Mouse (Mus musculus) R1 (cell line): Measurements from ENCODE around the gene Dtl.
A peak's percentile ranks its signal among the peaks of the same experiment; 100 is the strongest.

Source experiments
- DNase-seq: peaks from one replicate; pipeline ENCODE4 v3.0.0-alpha.2; 2018; ENCODE audit warnings: low read depth, low spot score

Gene Dtl

GRCm38 (mm10) chr1:191579524-191579923 lies 4.2 kb upstream of the Dtl start:
- DNase-seq, result no peak

- DNase-seq, result peak; percentile 90
Measured at GRCm38 (mm10) chr1:191574871-191575457, 380 bp downstream of the Dtl start.

GRCm38 (mm10) chr1:191573906-191574639 lies 1.3 kb downstream of the Dtl start:
- peak; percentile 38 for DNase-seq

- DNase-seq, result no peak
Measured at GRCm38 (mm10) chr1:191570415-191570814, 4.9 kb downstream of the Dtl start.

- no peak for DNase-seq
Measured at GRCm38 (mm10) chr1:191569625-191570024, 5.7 kb downstream of the Dtl start.

GRCm38 (mm10) chr1:191567859-191568258 lies 7.5 kb downstream of the Dtl start:
- DNase-seq, result no peak

- DNase-seq, result peak; percentile 35
Measured at GRCm38 (mm10) chr1:191562823-191563365, 12.4 kb downstream of the Dtl start.

GRCm38 (mm10) chr1:191559779-191560178 lies 15.6 kb downstream of the Dtl start:
- DNase-seq, result no peak

- DNase-seq, result peak; percentile 23
Measured at GRCm38 (mm10) chr1:191557109-191557508, 18.2 kb downstream of the Dtl start.

GRCm38 (mm10) chr1:191550786-191551185 lies 24.6 kb downstream of the Dtl start:
- no peak for DNase-seq

- no peak for DNase-seq
Measured at GRCm38 (mm10) chr1:191543747-191544146, 31.6 kb downstream of the Dtl start.

- no peak for DNase-seq
Measured at GRCm38 (mm10) chr1:191541619-191542018, 33.7 kb downstream of the Dtl start.

GRCm38 (mm10) chr1:191541014-191541413 lies 34.3 kb downstream of the Dtl start:
- DNase-seq, result no peak

GRCm38 (mm10) chr1:191540300-191540699 lies 35.0 kb downstream of the Dtl start:
- no peak for DNase-seq

- DNase-seq, result no peak
Measured at GRCm38 (mm10) chr1:191534896-191535295, 40.4 kb downstream of the Dtl start.

- DNase-seq, result no peak
Measured at GRCm38 (mm10) chr1:191531023-191531422, 44.3 kb downstream of the Dtl start.

GRCm38 (mm10) chr1:191529406-191529805 lies 45.9 kb downstream of the Dtl start:
- no peak for DNase-seq

- no peak for DNase-seq
Measured at GRCm38 (mm10) chr1:191527921-191528612, 47.3 kb downstream of the Dtl start.

- DNase-seq, result no peak
Measured at GRCm38 (mm10) chr1:191527089-191527488, 48.3 kb downstream of the Dtl start.

- no peak for DNase-seq
Measured at GRCm38 (mm10) chr1:191521395-191521794, 53.9 kb downstream of the Dtl start.

- no peak for DNase-seq
Measured at GRCm38 (mm10) chr1:191520669-191521068, 54.7 kb downstream of the Dtl start.

- DNase-seq, result no peak
Measured at GRCm38 (mm10) chr1:191520194-191520593, 55.1 kb downstream of the Dtl start.
